Mouse (Mus musculus) limb, embryonic 12.5 days (tissue): Measurements from ENCODE around the gene Efemp2. TPM values are rescaled to one million over a fixed set of nuclear protein-coding genes. Genes with fewer than 3 reads are reported as not detected.
A peak's percentile ranks its signal among the peaks of the same experiment; 100 is the strongest.

Source experiments
- ATAC-seq: fragments of 200-750 bp; cut with Nextera tagmentation; 2 replicates; pipeline ENCODE4 v1.8.0; 2017; ENCODE audit warnings: low read depth, moderate TSS enrichment; ENCODE audit not compliant: insufficient number of reproducible peaks, insufficient read depth, low FRiP score, low TSS enrichment
- H3K27ac ChIP-seq: fragments of 300-500 bp; sonication (generic); 2 replicates; pipeline ENCODE4 v1.5.1; 2016; ENCODE audit warnings: mild to moderate bottlenecking, moderate library complexity
- H3K27me3 ChIP-seq: fragments of 300-500 bp; sonication (generic); 2 replicates; pipeline ENCODE4 v1.6.1; 2016; ENCODE audit warnings: mild to moderate bottlenecking, moderate library complexity
- H3K36me3 ChIP-seq: fragments of 300-500 bp; sonication (generic); 2 replicates; pipeline ENCODE4 v1.6.1; 2016; ENCODE audit warnings: mild to moderate bottlenecking, moderate library complexity
- H3K4me1 ChIP-seq: fragments of 300-500 bp; sonication (generic); replicated peaks from 2 replicates; pipeline ENCODE4 v1.6.1; 2016
- H3K4me2 ChIP-seq: fragments of 300-500 bp; sonication (generic); 2 replicates; pipeline ENCODE4 v1.6.1; 2016; ENCODE audit warnings: mild to moderate bottlenecking, moderate library complexity
- H3K4me3 ChIP-seq: fragments of 300-500 bp; sonication (generic); replicated peaks from 2 replicates; pipeline ENCODE4 v1.5.1; 2016; ENCODE audit warnings: mild to moderate bottlenecking
- H3K9ac ChIP-seq: fragments of 300-500 bp; sonication (generic); replicated peaks from 2 replicates; pipeline ENCODE4 v1.6.1; 2016; ENCODE audit warnings: mild to moderate bottlenecking, moderate library complexity
- H3K9me3 ChIP-seq: fragments of 300-500 bp; sonication (generic); 2 replicates; pipeline ENCODE4 v1.6.1; 2016; ENCODE audit warnings: mild to moderate bottlenecking, moderate library complexity
- WGBS: fragments of 180-500 bp; shearing (Covaris S2); methylation state at CpG from one replicate; pipeline ENCODE4 v1.1.7; 2016; 5-methylcytosine and 5-hydroxymethylcytosine counted together
- polyA plus RNA-seq: library from polyadenylated mRNA; unstranded; fragments of >200 nt; fragmentation: Nextera tagmentation; extraction: Ambion mirVana; gene quantifications from 2 replicates; pipeline ENCODE4 v1.2.1, GENCODE M21; 2016

Efemp2 gene
- polyA plus RNA-seq, 1 experiment from 2014 or later, result 138 TPM

GRCm38 (mm10) chr19:5455568-5455967, 18.2 kb upstream of the Efemp2 start:
- peak overlapping the region; percentile 98 for H3K4me2 ChIP-seq
- ATAC-seq, result no peak
- H3K4me1 ChIP-seq, result peaks cover 33% of the 10 kb centered on the region
- 67% methylated on average over 8 of the region's 8 CpGs for WGBS
- H3K27me3 ChIP-seq, result peaks cover 13% of the 10 kb centered on the region
- H3K4me3 ChIP-seq, result peak overlapping the region; percentile 83
- no peak overlapping the region for H3K27ac ChIP-seq
- peak overlapping the region; percentile 82; the same call in 1 of the 2 replicates for H3K9ac ChIP-seq
- H3K36me3 ChIP-seq, result peaks cover 8% of the 10 kb centered on the region
- H3K9me3 ChIP-seq, result no peaks in the 10 kb centered on the region

- Histone ChIP-seq H3K4me2 (peak overlapping the region; percentile 98), H3K9ac (peak overlapping the region; percentile 82), H3K36me3 (peaks cover 8% of the 10 kb centered on the region), H3K9me3 (no peaks in the 10 kb centered on the region), H3K4me1 (peaks cover 38% of the 10 kb centered on the region), H3K27me3 (peaks cover 5% of the 10 kb centered on the region), H3K4me3 (peak overlapping the region; percentile 83), H3K27ac (peak overlapping the region; percentile 91)
- ATAC-seq, result no peak
- 3% methylated on average over 26 of the region's 26 CpGs for WGBS
These were observed 17.4 kb upstream of the Efemp2 start for GRCm38 (mm10) chr19:5456241-5456921.

GRCm38 (mm10) chr19:5456922-5457745, 16.6 kb upstream of the Efemp2 start:
- Histone ChIP-seq H3K27ac (peak overlapping the region; percentile 91), H3K27me3 (no peaks in the 10 kb centered on the region), H3K9ac (peak overlapping the region; percentile 82), H3K4me1 (peaks cover 40% of the 10 kb centered on the region), H3K9me3 (no peaks in the 10 kb centered on the region), H3K36me3 (peaks cover 9% of the 10 kb centered on the region), H3K4me2 (peak overlapping the region; percentile 98), H3K4me3 (peak overlapping the region; percentile 83)
- peak; percentile 78 for ATAC-seq
- WGBS, result under 1% methylated on average over 70 of the region's 70 CpGs

- Histone ChIP-seq H3K9ac (peak within 1 kb of the TSS; percentile 82), H3K9me3 (no peaks in the 10 kb centered on the region), H3K36me3 (peaks cover 17% of the 10 kb centered on the region), H3K4me1 (peaks cover 40% of the 10 kb centered on the region), H3K27ac (peak within 1 kb of the TSS; percentile 91), H3K4me3 (peak within 1 kb of the TSS; percentile 83), H3K27me3 (no peaks in the 10 kb centered on the region), H3K4me2 (peak within 1 kb of the TSS; percentile 98)
- WGBS, result 19% methylated on average over 14 of the region's 14 CpGs
- ATAC-seq, result no peak
These were observed 15.9 kb upstream of the Efemp2 start, which contains the start of gene Ccdc85b for GRCm38 (mm10) chr19:5457746-5458442. TSS of gene Ccdc85b (minus strand) at chr19:5457894.

- peaks cover 46% of the 10 kb centered on the region for H3K4me1 ChIP-seq
- no peak for ATAC-seq
- no peak overlapping the region for H3K9ac ChIP-seq
- H3K4me2 ChIP-seq, result no peak overlapping the region
- H3K9me3 ChIP-seq, result no peaks in the 10 kb centered on the region
- 69% methylated on average over 7 of the region's 7 CpGs for WGBS
- no peak overlapping the region for H3K4me3 ChIP-seq
- H3K27me3 ChIP-seq, result no peaks in the 10 kb centered on the region
- peaks cover 27% of the 10 kb centered on the region for H3K36me3 ChIP-seq
- no peak overlapping the region for H3K27ac ChIP-seq
These were observed 14.7 kb upstream of the Efemp2 start for GRCm38 (mm10) chr19:5459019-5459418.

GRCm38 (mm10) chr19:5459896-5460295, 13.9 kb upstream of the Efemp2 start:
- H3K4me3 ChIP-seq, result peak overlapping the region; percentile 76
- H3K9ac ChIP-seq, result peak overlapping the region; percentile 80
- H3K4me2 ChIP-seq, result peak overlapping the region; percentile 83
- 0 out of 2 replicates have a peak overlapping the region, but pooled peaks have one; percentile 73 for H3K27ac ChIP-seq
- no peaks in the 10 kb centered on the region for H3K27me3 ChIP-seq
- ATAC-seq, result no peak
- H3K4me1 ChIP-seq, result peaks cover 48% of the 10 kb centered on the region
- H3K9me3 ChIP-seq, result no peaks in the 10 kb centered on the region
- peaks cover 28% of the 10 kb centered on the region for H3K36me3 ChIP-seq
- WGBS, result 26% methylated on average over 3 of the region's 3 CpGs

GRCm38 (mm10) chr19:5460465-5460911, 13.3 kb upstream of the Efemp2 start, which contains the start of gene Fibp:
TSS of gene Fibp (plus strand) at chr19:5460615.
- Histone ChIP-seq H3K9me3 (no peaks in the 10 kb centered on the region), H3K4me3 (peak within 1 kb of the TSS; percentile 76), H3K27ac (0 out of 2 replicates have a peak within 1 kb of the TSS, but pooled peaks have one; percentile 73), H3K36me3 (peaks cover 34% of the 10 kb centered on the region), H3K4me2 (peak within 1 kb of the TSS; percentile 83), H3K9ac (peak within 1 kb of the TSS; percentile 80), H3K4me1 (peaks cover 42% of the 10 kb centered on the region), H3K27me3 (no peaks in the 10 kb centered on the region)
- under 1% methylated on average over 32 of the region's 32 CpGs for WGBS
- ATAC-seq, result peak; percentile 57

- Histone ChIP-seq H3K9me3 (no peaks in the 10 kb centered on the region), H3K27me3 (no peaks in the 10 kb centered on the region), H3K36me3 (peaks cover 43% of the 10 kb centered on the region), H3K9ac (peak overlapping the region; percentile 80), H3K27ac (no peak overlapping the region), H3K4me1 (peaks cover 33% of the 10 kb centered on the region), H3K4me3 (peak overlapping the region; percentile 76), H3K4me2 (peak overlapping the region; percentile 83)
- 88% methylated on average over 6 of the region's 6 CpGs for WGBS
- ATAC-seq, result no peak
These were observed 12.3 kb upstream of the Efemp2 start for GRCm38 (mm10) chr19:5461411-5461810.

- WGBS, result 89% methylated on average over 9 of the region's 9 CpGs
These were observed 10.5 kb upstream of the Efemp2 start for GRCm38 (mm10) chr19:5463212-5463611.

GRCm38 (mm10) chr19:5463791-5464562, 9.8 kb upstream of the Efemp2 start:
- peak overlapping the region; percentile 66 for H3K27ac ChIP-seq
- peak overlapping the region; percentile 53 for H3K4me2 ChIP-seq
- peaks cover 23% of the 10 kb centered on the region for H3K4me1 ChIP-seq
- WGBS, result 48% methylated on average over 15 of the region's 15 CpGs
- H3K9me3 ChIP-seq, result no peaks in the 10 kb centered on the region
- H3K27me3 ChIP-seq, result no peaks in the 10 kb centered on the region
- H3K36me3 ChIP-seq, result peaks cover 60% of the 10 kb centered on the region
- ATAC-seq, result no peak
- H3K4me3 ChIP-seq, result peak overlapping the region; percentile 28
- peak overlapping the region; percentile 57 for H3K9ac ChIP-seq

More at GRCm38 (mm10) chr19:5463212-5463611, 10.5 kb upstream of the Efemp2 start:
- Histone ChIP-seq H3K36me3 (peaks cover 60% of the 10 kb centered on the region), H3K9ac (no peak overlapping the region), H3K27me3 (no peaks in the 10 kb centered on the region), H3K27ac (0 out of 2 replicates have a peak overlapping the region, but pooled peaks have one; percentile 66), H3K9me3 (no peaks in the 10 kb centered on the region), H3K4me3 (no peak overlapping the region), H3K4me2 (no peak overlapping the region), H3K4me1 (peaks cover 23% of the 10 kb centered on the region)
- no peak for ATAC-seq
